Mouse (Mus musculus) embryonic facial prominence, embryonic 10.5 days (tissue): Measurements from ENCODE around the gene Tmem11. TPM values are rescaled to one million over a fixed set of nuclear protein-coding genes. Genes with fewer than 3 reads are reported as not detected.
A peak's percentile ranks its signal among the peaks of the same experiment; 100 is the strongest.

Experiments
- DNase-seq: peaks from one replicate; pipeline ENCODE4 v3.0.0-alpha.2; 2017; ENCODE audit warnings: low spot score
- H3K27ac ChIP-seq: fragments of 300-500 bp; sonication (generic); replicated peaks from 2 replicates; pipeline ENCODE4 v1.5.1; 2016; ENCODE audit warnings: mild to moderate bottlenecking
- H3K27me3 ChIP-seq: fragments of 300-500 bp; sonication (generic); replicated peaks from 2 replicates; pipeline ENCODE4 v1.6.1; 2016; ENCODE audit warnings: low read depth, mild to moderate bottlenecking; ENCODE audit not compliant: poor library complexity, severe bottlenecking
- H3K36me3 ChIP-seq: fragments of 300-500 bp; sonication (generic); replicated peaks from 2 replicates; pipeline ENCODE4 v1.6.1; 2016; ENCODE audit warnings: mild to moderate bottlenecking, moderate library complexity
- H3K4me1 ChIP-seq: fragments of 300-500 bp; sonication (generic); 2 replicates; pipeline ENCODE4 v1.6.1; 2016
- H3K4me3 ChIP-seq: fragments of 300-500 bp; sonication (generic); 2 replicates; pipeline ENCODE4 v1.5.1; 2016; ENCODE audit warnings: mild to moderate bottlenecking, moderate library complexity
- H3K9me3 ChIP-seq: fragments of 300-500 bp; sonication (generic); 2 replicates; pipeline ENCODE4 v1.6.1; 2016; ENCODE audit warnings: mild to moderate bottlenecking
- WGBS: fragments of 180-500 bp; shearing (Covaris S2); methylation state at CpG from one replicate; pipeline ENCODE4 v1.1.7; 2016; 5-methylcytosine and 5-hydroxymethylcytosine counted together
- polyA plus RNA-seq: library from polyadenylated mRNA; unstranded; fragments of >200 nt; fragmentation: Nextera tagmentation; extraction: Ambion mirVana; gene quantifications from 2 replicates; pipeline ENCODE4 v1.2.1, GENCODE M21; 2016

The Tmem11 gene
- polyA plus RNA-seq, 1 experiment from 2014 or later = 71.6 TPM

- Histone ChIP-seq H3K27me3 (no peaks in the 10 kb centered on the region), H3K27ac (no peak overlapping the region), H3K9me3 (no peaks in the 10 kb centered on the region), H3K4me1 (no peaks in the 10 kb centered on the region), H3K36me3 (peaks cover 58% of the 10 kb centered on the region), H3K4me3 (no peak overlapping the region)
- WGBS = 83% methylated on average over 5 of the region's 5 CpGs
- no peak for DNase-seq
Measured at GRCm38 (mm10) chr11:60845415-60845814, 33.7 kb downstream of the Tmem11 start.

- DNase-seq = no peak
- H3K4me1 ChIP-seq = no peaks in the 10 kb centered on the region
- no peak overlapping the region for H3K4me3 ChIP-seq
- no peaks in the 10 kb centered on the region for H3K27me3 ChIP-seq
- 94% methylated on average over 5 of the region's 5 CpGs for WGBS
- no peak overlapping the region for H3K27ac ChIP-seq
- H3K9me3 ChIP-seq = no peaks in the 10 kb centered on the region
- H3K36me3 ChIP-seq = peaks cover 45% of the 10 kb centered on the region
Measured at GRCm38 (mm10) chr11:60843412-60843811, 35.7 kb downstream of the Tmem11 start.

- Histone ChIP-seq H3K4me1 (no peaks in the 10 kb centered on the region), H3K27ac (no peak overlapping the region), H3K36me3 (peaks cover 34% of the 10 kb centered on the region), H3K4me3 (no peak overlapping the region), H3K9me3 (no peaks in the 10 kb centered on the region), H3K27me3 (no peaks in the 10 kb centered on the region)
- no peak for DNase-seq
- 73% methylated on average over 12 of the region's 12 CpGs for WGBS
Measured at GRCm38 (mm10) chr11:60841467-60842200, 37.4 kb downstream of the Tmem11 start.

- WGBS = 93% methylated on average over 10 of the region's 10 CpGs
- no peak for DNase-seq
- Histone ChIP-seq H3K4me1 (no peaks in the 10 kb centered on the region), H3K27me3 (no peaks in the 10 kb centered on the region), H3K9me3 (no peaks in the 10 kb centered on the region), H3K36me3 (0 out of 2 replicates have a peak, but pooled peaks cover 10% of the 10 kb centered on the region), H3K27ac (no peak overlapping the region), H3K4me3 (no peak overlapping the region)
Measured at GRCm38 (mm10) chr11:60837644-60838406, 41.2 kb downstream of the Tmem11 start.

- no peak overlapping the region for H3K4me3 ChIP-seq
- H3K4me1 ChIP-seq = no peaks in the 10 kb centered on the region
- WGBS = 95% methylated on average over 6 of the region's 6 CpGs
- no peaks in the 10 kb centered on the region for H3K9me3 ChIP-seq
- no peak overlapping the region for H3K27ac ChIP-seq
- H3K36me3 ChIP-seq = 0 out of 2 replicates have a peak, but pooled peaks cover 10% of the 10 kb centered on the region
- H3K27me3 ChIP-seq = no peaks in the 10 kb centered on the region
- no peak for DNase-seq
Measured at GRCm38 (mm10) chr11:60836897-60837296, 42.2 kb downstream of the Tmem11 start.

GRCm38 (mm10) chr11:60830433-60831052 is 48.5 kb downstream of the Tmem11 start, which contains the start of gene Dhrs7b:
TSS of gene Dhrs7b (plus strand) at chr11:60830631.
- H3K27ac ChIP-seq = peak within 1 kb of the TSS; percentile 84
- under 1% methylated on average over 34 of the region's 34 CpGs for whole genome bisulfite sequencing

GRCm38 (mm10) chr11:60828903-60829302 is 50.2 kb downstream of the Tmem11 start:
- Histone ChIP-seq H3K27ac (no peak overlapping the region), H3K4me3 (no peak overlapping the region), H3K36me3 (no peaks in the 10 kb centered on the region), H3K4me1 (peaks cover 10% of the 10 kb centered on the region), H3K27me3 (no peaks in the 10 kb centered on the region), H3K9me3 (no peaks in the 10 kb centered on the region)
- DNase-seq = no peak
- WGBS = 40% methylated on average over 2 of the region's 2 CpGs

More at GRCm38 (mm10) chr11:60830433-60831052, 48.5 kb downstream of the Tmem11 start, which contains the start of gene Dhrs7b:
- peak; percentile 83 for DNase-seq
- Histone ChIP-seq H3K36me3 (no peaks in the 10 kb centered on the region), H3K4me3 (peak within 1 kb of the TSS; percentile 80), H3K9me3 (no peaks in the 10 kb centered on the region), H3K4me1 (peaks cover 10% of the 10 kb centered on the region), H3K27me3 (no peaks in the 10 kb centered on the region)

- Histone ChIP-seq H3K27me3 (no peaks in the 10 kb centered on the region), H3K36me3 (no peaks in the 10 kb centered on the region), H3K4me1 (peaks cover 10% of the 10 kb centered on the region), H3K9me3 (no peaks in the 10 kb centered on the region), H3K27ac (no peak overlapping the region), H3K4me3 (no peak overlapping the region)
- no peak for DNase-seq
- 56% methylated on average over 4 of the region's 4 CpGs for WGBS
Measured at GRCm38 (mm10) chr11:60827241-60827945, 51.7 kb downstream of the Tmem11 start.

GRCm38 (mm10) chr11:60826700-60827099 is 52.4 kb downstream of the Tmem11 start:
- 65% methylated on average over 1 of the region's 1 CpGs for WGBS

GRCm38 (mm10) chr11:60825191-60825590 is 53.9 kb downstream of the Tmem11 start:
- Histone ChIP-seq H3K9me3 (no peaks in the 10 kb centered on the region), H3K36me3 (no peaks in the 10 kb centered on the region), H3K4me1 (no peaks in the 10 kb centered on the region), H3K27ac (no peak overlapping the region), H3K27me3 (no peaks in the 10 kb centered on the region), H3K4me3 (no peak overlapping the region)
- DNase-seq = no peak
- WGBS = 85% methylated on average over 3 of the region's 3 CpGs

More at GRCm38 (mm10) chr11:60826700-60827099, 52.4 kb downstream of the Tmem11 start:
- no peaks in the 10 kb centered on the region for H3K9me3 ChIP-seq
- no peak for DNase-seq
- no peak overlapping the region for H3K27ac ChIP-seq
- H3K36me3 ChIP-seq = no peaks in the 10 kb centered on the region
- no peaks in the 10 kb centered on the region for H3K27me3 ChIP-seq
- H3K4me3 ChIP-seq = no peak overlapping the region
- peaks cover 10% of the 10 kb centered on the region for H3K4me1 ChIP-seq

- whole genome bisulfite sequencing = 67% methylated on average over 2 of the region's 2 CpGs
- Histone ChIP-seq H3K4me3 (no peak overlapping the region), H3K9me3 (no peaks in the 10 kb centered on the region), H3K27ac (no peak overlapping the region), H3K36me3 (no peaks in the 10 kb centered on the region), H3K27me3 (no peaks in the 10 kb centered on the region), H3K4me1 (no peaks in the 10 kb centered on the region)
- no peak for DNase-seq
Measured at GRCm38 (mm10) chr11:60823771-60824170, 55.3 kb downstream of the Tmem11 start.

GRCm38 (mm10) chr11:60816398-60816797 is 62.7 kb downstream of the Tmem11 start:
- no peaks in the 10 kb centered on the region for H3K4me1 ChIP-seq
- no peaks in the 10 kb centered on the region for H3K36me3 ChIP-seq
- 78% methylated on average over 5 of the region's 5 CpGs for WGBS
- H3K27ac ChIP-seq = no peak overlapping the region
- H3K27me3 ChIP-seq = no peaks in the 10 kb centered on the region
- H3K9me3 ChIP-seq = no peaks in the 10 kb centered on the region
- no peak overlapping the region for H3K4me3 ChIP-seq
- no peak for DNase-seq
